Mouse (Mus musculus) megakaryocyte, embryonic 14.5 days (primary cell): ENCODE measurements around the gene Dhx36. TPM values are rescaled to one million over a fixed set of nuclear protein-coding genes. Genes with fewer than 3 reads are reported as not detected.

Experiments used
- H3K27me3 ChIP-seq: replicated peaks from 2 replicates; pipeline ENCODE3; 2012; ENCODE audit warnings: inconsistent platforms
- H3K36me3 ChIP-seq: replicated peaks from 2 replicates; pipeline ENCODE3; 2012; ENCODE audit warnings: low read length, inconsistent platforms, mixed read lengths
- H3K4me1 ChIP-seq: 2 replicates; pipeline ENCODE4 v1.6.1; 2012; ENCODE audit warnings: inconsistent platforms
- H3K4me3 ChIP-seq: replicated peaks from 2 replicates; pipeline ENCODE3; 2012; ENCODE audit warnings: moderate library complexity, mild to moderate bottlenecking, inconsistent platforms
- H3K9me3 ChIP-seq: 2 replicates; pipeline ENCODE4 v1.6.1; 2012; ENCODE audit warnings: inconsistent platforms
- FLI1 ChIP-seq: IDR thresholded peaks from 2 replicates; pipeline ENCODE4 v1.6.1; 2012; ENCODE audit warnings: low read length, inconsistent platforms, mixed read lengths
- GATA1 ChIP-seq: IDR thresholded peaks from 3 replicates; pipeline ENCODE4 v1.6.1; 2012; ENCODE audit warnings: mixed read lengths, low read length, inconsistent platforms, borderline replicate concordance
- polyA plus RNA-seq: library from polyadenylated mRNA; stranded (reverse); fragments of >175 nt; gene quantifications from 2 replicates; pipeline ENCODE4 v1.2.3, GENCODE M21; 2012; ENCODE audit warnings: low replicate concordance; ENCODE audit not compliant: insufficient read depth

Dhx36 gene
- polyA plus RNA-seq, 1 experiment, result 1.5 TPM

- H3K4me3 ChIP-seq, result no peak overlapping the region
- H3K27me3 ChIP-seq, result no peaks in the 10 kb centered on the region
- TF ChIP-seq FLI1 (no peak), GATA1 (no peak)
- no peaks in the 10 kb centered on the region for H3K4me1 ChIP-seq
- H3K36me3 ChIP-seq, result no peaks in the 10 kb centered on the region
- H3K9me3 ChIP-seq, result peaks cover 3% of the 10 kb centered on the region; the same call in 1 of the 2 replicates
These were observed 70.9 kb downstream of the Dhx36 start for GRCm38 (mm10) chr3:62435923-62436322.

GRCm38 (mm10) chr3:62433675-62434074 is 73.1 kb downstream of the Dhx36 start:
- TF ChIP-seq GATA1 (no peak), FLI1 (no peak)
- H3K36me3 ChIP-seq, result no peaks in the 10 kb centered on the region
- no peaks in the 10 kb centered on the region for H3K4me1 ChIP-seq
- no peak overlapping the region for H3K4me3 ChIP-seq
- peaks cover 3% of the 10 kb centered on the region; the same call in 1 of the 2 replicates for H3K9me3 ChIP-seq
- H3K27me3 ChIP-seq, result no peaks in the 10 kb centered on the region

- TF ChIP-seq GATA1 (no peak), FLI1 (no peak)
- H3K9me3 ChIP-seq, result peaks cover 8% of the 10 kb centered on the region
- H3K4me3 ChIP-seq, result no peak overlapping the region
- H3K27me3 ChIP-seq, result no peaks in the 10 kb centered on the region
- H3K36me3 ChIP-seq, result no peaks in the 10 kb centered on the region
- H3K4me1 ChIP-seq, result no peaks in the 10 kb centered on the region
These were observed 88.2 kb downstream of the Dhx36 start for GRCm38 (mm10) chr3:62418387-62419138.

Other genes starting within 250 kb of the Dhx36 start
- not detected in 2 replicates for gene Arhgef26, start 168.7 kb downstream of the Dhx36 start, polyA plus RNA-seq
- not detected in 2 replicates for gene Gpr149, start 98.1 kb upstream of the Dhx36 start, polyA plus RNA-seq